Mouse (Mus musculus): Measurements from ENCODE around the gene Fam19a1.

DNA sequence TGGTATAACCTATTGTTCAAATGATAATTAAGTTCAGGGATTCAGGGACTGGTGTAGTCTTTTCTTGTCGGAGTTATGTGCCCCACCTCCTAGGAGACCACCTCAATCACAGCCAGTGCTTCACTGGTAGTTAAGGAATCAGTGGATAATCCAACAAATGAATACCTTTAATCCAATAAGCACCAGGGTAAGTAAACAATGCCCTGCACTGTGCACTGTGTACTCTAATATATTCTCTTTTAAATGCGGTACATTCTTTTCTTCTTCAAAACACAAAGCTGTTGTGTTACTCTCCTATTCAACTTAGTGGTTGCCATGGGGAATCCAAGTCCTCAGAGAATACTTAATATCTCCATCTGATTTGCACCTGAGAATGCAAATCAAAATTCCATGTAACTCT, 260.3 kb downstream of the Fam19a1 start:
- TF ChIP-seq CTCF (IDR thresholded peaks at IDR 0.05; ENCODE audit: extremely low read depth, insufficient read length, insufficient replicate concordance, low read depth, low read length), result no peak
- TF ChIP-seq POLR2A (IDR thresholded peaks at IDR 0.05; ENCODE audit: low read depth, low read length), result no peak
